ENCODE assay signal across 12 mouse cellular contexts in the genomic region with DNA sequence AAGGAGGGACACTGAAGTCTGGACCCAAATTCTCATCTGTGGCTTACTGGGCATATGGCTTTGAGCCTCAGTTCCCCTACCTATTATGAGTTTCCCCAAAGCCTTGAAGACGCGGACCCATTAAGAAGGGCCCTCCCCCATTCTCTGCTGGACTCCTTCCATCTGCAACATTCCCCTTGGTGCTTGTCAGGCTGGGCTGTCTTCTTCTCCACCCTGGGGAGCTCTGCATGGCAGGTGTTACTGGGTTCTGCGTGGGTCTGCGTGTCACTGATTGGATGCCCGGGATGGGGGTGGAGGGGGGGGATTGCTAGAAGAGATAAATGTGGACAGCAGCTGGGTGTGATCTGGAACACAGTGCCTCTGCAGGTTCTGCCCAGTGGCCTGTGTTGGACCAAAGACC. TPM values are rescaled to one million over a fixed set of nuclear protein-coding genes. Genes with fewer than 3 reads are reported as not detected.
DNase-seq lines count a peak whose midpoint lies in the region; ATAC-seq and TF ChIP-seq lines count a peak whose summit lies in the region.
"Had no signal": no experiment of that assay in that cellular context is flagged by ENCODE, and none has a peak within 500 bp of the region (broad histone marks: within the 10 kb centered on the region; RNA-seq: fewer than 3 reads in every experiment).

No protein-coding gene starts in this region.

- H3K9me3 ChIP-seq in heart, embryonic 15.5 days (replicated peaks), result no peaks in the 10 kb centered on the region
- no peaks in the 10 kb centered on the region for H3K9me3 ChIP-seq in lung, postnatal 0 days (ENCODE audit: low read length)
- H3K9me3 ChIP-seq in stomach, embryonic 16.5 days (replicated peaks; ENCODE audit: control insufficient read depth, low read length), result no peaks in the 10 kb centered on the region

- peaks cover 54% of the 10 kb centered on the region for H3K4me1 ChIP-seq in heart, embryonic 15.5 days (replicated peaks)
- H3K4me1 ChIP-seq in lung, postnatal 0 days (ENCODE audit: insufficient read depth, low read depth, low read length), result peaks cover 21% of the 10 kb centered on the region; the same call in 1 of the 2 replicates
- peaks cover 38% of the 10 kb centered on the region for H3K4me1 ChIP-seq in stomach, embryonic 16.5 days (ENCODE audit: control insufficient read depth, insufficient read depth, low read length)

- H3K36me3 ChIP-seq in heart, embryonic 15.5 days, result peaks cover 2% of the 10 kb centered on the region; the same call in 1 of the 2 replicates
- no peaks in the 10 kb centered on the region for H3K36me3 ChIP-seq in lung, postnatal 0 days (ENCODE audit: insufficient read depth, low read length)
- H3K36me3 ChIP-seq in stomach, embryonic 16.5 days (ENCODE audit: control insufficient read depth, insufficient read depth, low read length), result no peaks in the 10 kb centered on the region

- no peak overlapping the region for H3K4me2 ChIP-seq in heart, embryonic 15.5 days
- H3K4me2 ChIP-seq in lung, postnatal 0 days (replicated peaks; ENCODE audit: low read depth, low read length), result no peak overlapping the region
- H3K4me2 ChIP-seq in stomach, embryonic 16.5 days (ENCODE audit: low read depth, low read length), result no peak overlapping the region
- H3K4me2 ChIP-seq: hindbrain, embryonic 14.5 days had no signal

- 65% methylated on average over 5 of the region's 5 CpGs for WGBS in heart, embryonic 15.5 days
- 61% methylated on average over 5 of the region's 5 CpGs for WGBS in lung, postnatal 0 days
- WGBS in stomach, embryonic 16.5 days, result 61% methylated on average over 5 of the region's 5 CpGs

- peak overlapping the region; percentile 62 for H3K27ac ChIP-seq in heart, embryonic 15.5 days
- H3K27ac ChIP-seq in lung, postnatal 0 days (ENCODE audit: low read length), result peak overlapping the region; percentile 73
- H3K27ac ChIP-seq in stomach, embryonic 16.5 days (ENCODE audit: low read length), result peak overlapping the region; percentile 36; the same call in 1 of the 2 replicates
- H3K27ac ChIP-seq: hindbrain, embryonic 14.5 days had no signal

- TF ChIP-seq CTCF in lung, postnatal 0 days (IDR thresholded peaks at IDR 0.05), result no peak

- DNase-seq in heart, postnatal 4 days, result no peak
- no peak for DNase-seq in lung, postnatal 0 days (ENCODE audit: low spot score)
- DNase-seq in lung, postnatal 36 days, result no peak
- DNase-seq in NIH3T3 (ENCODE audit: low read depth), result peak; percentile 74
- no peak for DNase-seq in yolk sac, embryonic 10.5 days (ENCODE audit: low spot score)
- DNase-seq: cerebellum, adult 8-10 months; liver, postnatal 0 days; retina, postnatal 1 day; spleen, adult 18-20 months had no signal

- H3K4me3 ChIP-seq in heart, embryonic 15.5 days, result no peak overlapping the region
- H3K4me3 ChIP-seq in lung, postnatal 0 days (ENCODE audit: low read depth, low read length), result no peak overlapping the region
- H3K4me3 ChIP-seq in stomach, embryonic 16.5 days (replicated peaks; ENCODE audit: low read length), result no peak overlapping the region

- no peak for TF ChIP-seq EP300 in lung, postnatal 0 days (IDR thresholded peaks at IDR 0.05)

- no peak for ATAC-seq in heart, embryonic 15.5 days (replicated peaks; ENCODE audit: insufficient number of reproducible peaks, insufficient read depth, low FRiP score, low read depth)
- peak; percentile 27 for ATAC-seq in lung, postnatal 0 days
- no peak for ATAC-seq in stomach, embryonic 16.5 days (ENCODE audit: insufficient read depth, low FRiP score)

- no peak overlapping the region for H3K9ac ChIP-seq in heart, embryonic 15.5 days
- no peak overlapping the region for H3K9ac ChIP-seq in lung, postnatal 0 days (replicated peaks; ENCODE audit: low read depth)
- H3K9ac ChIP-seq in stomach, embryonic 16.5 days (ENCODE audit: low read length), result no peak overlapping the region
- H3K9ac ChIP-seq: hindbrain, embryonic 14.5 days; liver, postnatal 0 days had no signal

- no peaks in the 10 kb centered on the region for H3K27me3 ChIP-seq in heart, embryonic 15.5 days
- no peaks in the 10 kb centered on the region for H3K27me3 ChIP-seq in lung, postnatal 0 days (replicated peaks; ENCODE audit: insufficient read depth, low read length)
- no peaks in the 10 kb centered on the region for H3K27me3 ChIP-seq in stomach, embryonic 16.5 days (ENCODE audit: control insufficient read depth, insufficient read depth, low read length)

RNA-seq across cellular contexts. Expression of gene Nek6, which starts 35.3 kb away (rescaled TPM):
- polyA plus RNA-seq in heart, embryonic 15.5 days (2015; fragmentation: Nextera tagmentation; extraction: Ambion mirVana), result 60.8 and 71.4 TPM in 2 replicates
- 10 to 100 TPM; 24.8 to 26.0 TPM for total RNA-seq in heart, postnatal 4 days (2021)
- 57.8 and 69.4 TPM in 2 replicates for polyA plus RNA-seq in lung, postnatal 0 days (2015; fragmentation: Nextera tagmentation; extraction: Ambion mirVana)
- polyA plus RNA-seq in stomach, embryonic 16.5 days (2015; fragmentation: Nextera tagmentation; extraction: Ambion mirVana), result 111 and 122 TPM in 2 replicates
